In genomic region chr6:101293036-101293572, GRCm38 (mm10) we compare ENCODE assay signal across 13 mouse cellular contexts.
DNase-seq lines count a peak whose midpoint lies in the region; ATAC-seq and TF ChIP-seq lines count a peak whose summit lies in the region.
"Had no signal": no experiment of that assay in that cellular context is flagged by ENCODE, and none has a peak within 500 bp of the region (broad histone marks: within the 10 kb centered on the region; RNA-seq: fewer than 3 reads in every experiment).

No protein-coding gene starts in this region.

- peak overlapping the region; percentile 35; the same call in 1 of the 2 replicates for H3K27ac ChIP-seq in forebrain, embryonic 10.5 days
- H3K27ac ChIP-seq in forebrain, embryonic 14.5 days (ENCODE audit: low read depth, low read length): no peak overlapping the region
- no peak overlapping the region for H3K27ac ChIP-seq in neural tube, embryonic 15.5 days (replicated peaks)
- H3K27ac ChIP-seq in intestine, postnatal 0 days (ENCODE audit: low read depth, low read length): no peak overlapping the region
- H3K27ac ChIP-seq in stomach, postnatal 0 days (replicated peaks): 0 out of 2 replicates have a peak overlapping the region, but pooled peaks have one; percentile 24
- H3K27ac ChIP-seq: heart, embryonic 13.5 days; hindbrain, postnatal 0 days had no signal

- WGBS in forebrain, embryonic 10.5 days: 74% methylated on average over 12 of the region's 12 CpGs
- 93% methylated on average over 12 of the region's 12 CpGs for WGBS in forebrain, embryonic 14.5 days
- 90% methylated on average over 12 of the region's 12 CpGs for WGBS in neural tube, embryonic 15.5 days
- 51% methylated on average over 12 of the region's 12 CpGs for WGBS in intestine, postnatal 0 days
- WGBS in stomach, postnatal 0 days: 54% methylated on average over 12 of the region's 12 CpGs

- no peak for DNase-seq in forebrain, embryonic 10.5 days (ENCODE audit: extremely low spot score, low spot score)
- no peak for DNase-seq in forebrain, embryonic 14.5 days (ENCODE audit: low spot score)
- peak; percentile 29 for DNase-seq in neural tube, embryonic 10.5 days (ENCODE audit: extremely low spot score, low spot score)
- DNase-seq in stomach, postnatal 0 days (ENCODE audit: low spot score): no peak
- DNase-seq in layer of hippocampus, postnatal 25 days (ENCODE audit: extremely low spot score in 1 of 2, low spot score in 1 of 2): no peak
- no peak for DNase-seq in right cerebral cortex, adult 2 months (ENCODE audit: low spot score in 2 of 2)
- DNase-seq: cerebellum, postnatal 14 days; layer of hippocampus, postnatal 36 days had no signal

- H3K9me3 ChIP-seq in forebrain, embryonic 10.5 days: no peaks in the 10 kb centered on the region
- H3K9me3 ChIP-seq in forebrain, embryonic 14.5 days (replicated peaks; ENCODE audit: control insufficient read depth, low read length): no peaks in the 10 kb centered on the region
- no peaks in the 10 kb centered on the region for H3K9me3 ChIP-seq in neural tube, embryonic 15.5 days (replicated peaks)
- no peaks in the 10 kb centered on the region for H3K9me3 ChIP-seq in intestine, postnatal 0 days (ENCODE audit: control insufficient read depth)
- H3K9me3 ChIP-seq in stomach, postnatal 0 days (ENCODE audit: control insufficient read depth, low read length): no peaks in the 10 kb centered on the region
- H3K9me3 ChIP-seq: heart, embryonic 13.5 days had no signal

- no peak overlapping the region for H3K4me2 ChIP-seq in forebrain, embryonic 14.5 days (ENCODE audit: low read length)
- no peak overlapping the region for H3K4me2 ChIP-seq in neural tube, embryonic 15.5 days
- H3K4me2 ChIP-seq in intestine, postnatal 0 days (replicated peaks; ENCODE audit: low read depth): no peak overlapping the region
- H3K4me2 ChIP-seq in stomach, postnatal 0 days (replicated peaks; ENCODE audit: low read depth): no peak overlapping the region
- H3K4me2 ChIP-seq: heart, embryonic 13.5 days had no signal

- no peak for TF ChIP-seq CTCF in intestine, postnatal 0 days (IDR thresholded peaks at IDR 0.05; ENCODE audit: low read depth)
- TF ChIP-seq CTCF in stomach, postnatal 0 days (IDR thresholded peaks at IDR 0.05; ENCODE audit: low read depth): no peak

- H3K9ac ChIP-seq in forebrain, embryonic 14.5 days (ENCODE audit: low read length): no peak overlapping the region
- no peak overlapping the region for H3K9ac ChIP-seq in neural tube, embryonic 15.5 days (replicated peaks)
- H3K9ac ChIP-seq in intestine, postnatal 0 days (ENCODE audit: low read depth, low read length): no peak overlapping the region
- no peak overlapping the region for H3K9ac ChIP-seq in stomach, postnatal 0 days (ENCODE audit: low read length)
- H3K9ac ChIP-seq: heart, embryonic 13.5 days had no signal

- H3K4me1 ChIP-seq in forebrain, embryonic 10.5 days: peaks cover 55% of the 10 kb centered on the region
- no peaks in the 10 kb centered on the region for H3K4me1 ChIP-seq in forebrain, embryonic 14.5 days (ENCODE audit: control insufficient read depth, insufficient read depth, low read length)
- H3K4me1 ChIP-seq in neural tube, embryonic 15.5 days: 0 out of 2 replicates have a peak, but pooled peaks cover 5% of the 10 kb centered on the region
- H3K4me1 ChIP-seq in intestine, postnatal 0 days (replicated peaks; ENCODE audit: control insufficient read depth, insufficient read depth, low read length): no peaks in the 10 kb centered on the region
- H3K4me1 ChIP-seq in stomach, postnatal 0 days (replicated peaks; ENCODE audit: control insufficient read depth, insufficient read depth): no peaks in the 10 kb centered on the region

- H3K36me3 ChIP-seq in forebrain, embryonic 10.5 days (replicated peaks): no peaks in the 10 kb centered on the region
- no peaks in the 10 kb centered on the region for H3K36me3 ChIP-seq in forebrain, embryonic 14.5 days (ENCODE audit: control insufficient read depth, insufficient read depth, low read length)
- H3K36me3 ChIP-seq in neural tube, embryonic 15.5 days: no peaks in the 10 kb centered on the region
- H3K36me3 ChIP-seq in intestine, postnatal 0 days (ENCODE audit: control insufficient read depth, insufficient read depth): no peaks in the 10 kb centered on the region; the same call in 1 of the 2 replicates
- H3K36me3 ChIP-seq in stomach, postnatal 0 days (ENCODE audit: control insufficient read depth, insufficient read depth, low read length): no peaks in the 10 kb centered on the region

- 0 out of 2 replicates have a peak, but pooled peaks cover 22% of the 10 kb centered on the region for H3K27me3 ChIP-seq in forebrain, embryonic 10.5 days (ENCODE audit: poor library complexity, severe bottlenecking)
- H3K27me3 ChIP-seq in forebrain, embryonic 14.5 days (replicated peaks; ENCODE audit: control insufficient read depth, insufficient read depth, low read length): no peaks in the 10 kb centered on the region
- no peaks in the 10 kb centered on the region for H3K27me3 ChIP-seq in neural tube, embryonic 15.5 days (replicated peaks)
- H3K27me3 ChIP-seq in intestine, postnatal 0 days (replicated peaks; ENCODE audit: control insufficient read depth, insufficient read depth, low read length): no peaks in the 10 kb centered on the region
- no peaks in the 10 kb centered on the region for H3K27me3 ChIP-seq in stomach, postnatal 0 days (ENCODE audit: control insufficient read depth, insufficient read depth, low read length)
- H3K27me3 ChIP-seq: heart, embryonic 13.5 days had no signal

- H3K4me3 ChIP-seq in forebrain, embryonic 10.5 days: no peak overlapping the region
- no peak overlapping the region for H3K4me3 ChIP-seq in forebrain, embryonic 14.5 days (ENCODE audit: low read depth, low read length)
- H3K4me3 ChIP-seq in neural tube, embryonic 15.5 days (replicated peaks): no peak overlapping the region
- no peak overlapping the region for H3K4me3 ChIP-seq in intestine, postnatal 0 days (ENCODE audit: low read depth, low read length)
- H3K4me3 ChIP-seq in stomach, postnatal 0 days (ENCODE audit: low read depth, low read length): no peak overlapping the region
- H3K4me3 ChIP-seq: heart, embryonic 13.5 days had no signal

- no peak for TF ChIP-seq EP300 in stomach, postnatal 0 days (optimal IDR thresholded peaks at IDR 0.05)

- ATAC-seq in forebrain, embryonic 14.5 days: no peak
- no peak for ATAC-seq in neural tube, embryonic 15.5 days (ENCODE audit: low FRiP score)
- ATAC-seq in intestine, postnatal 0 days: peak; percentile 91
- peak; percentile 73 for ATAC-seq in stomach, postnatal 0 days (ENCODE audit: low FRiP score, low TSS enrichment)
- ATAC-seq: forebrain, embryonic 16.5 days; hindbrain, postnatal 0 days had no signal

Comparison
In these comparisons a context has a peak if more than half of its experiments do, and no peak if none do; other contexts are left out.
1. H3K27ac ChIP-seq: peak in forebrain, embryonic 10.5 days (single experiment) and stomach, postnatal 0 days (single experiment); none in forebrain, embryonic 14.5 days (single experiment), neural tube, embryonic 15.5 days (single experiment) and intestine, postnatal 0 days (single experiment).
2. ATAC-seq: peak in intestine, postnatal 0 days (single experiment) and stomach, postnatal 0 days (single experiment); none in forebrain, embryonic 14.5 days (single experiment) and neural tube, embryonic 15.5 days (single experiment).